Mouse (Mus musculus): ENCODE results near the gene Gm42791.

DNA sequence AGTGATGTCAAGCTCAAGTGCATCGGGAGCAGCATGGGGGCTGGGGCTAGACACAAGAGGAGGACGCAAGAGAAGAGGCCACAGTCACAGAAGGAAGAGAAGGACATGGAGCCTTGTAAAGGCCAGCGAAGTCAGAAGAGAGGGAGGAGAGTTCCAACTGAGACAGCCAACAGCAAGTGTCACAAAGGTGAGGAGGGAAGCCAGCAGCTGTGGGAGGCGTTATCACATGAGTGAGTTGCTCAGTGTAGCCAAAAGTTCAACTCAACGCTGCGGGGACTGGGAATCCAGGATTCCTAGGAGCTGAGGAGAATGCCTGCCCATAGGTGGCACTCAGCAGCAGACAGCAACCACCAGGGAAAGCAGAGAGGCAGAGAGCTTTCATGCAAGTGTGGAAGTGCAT lies 85.5 kb downstream of the Gm42791 start:
- no peak for TF ChIP-seq CTCF (IDR thresholded peaks at IDR 0.05; ENCODE audit: extremely low read depth, insufficient read length, insufficient replicate concordance, low read depth, low read length)
- no peak for TF ChIP-seq POLR2A (IDR thresholded peaks at IDR 0.05; ENCODE audit: low read depth, low read length)
